Mouse (Mus musculus): ENCODE results near the gene Sema5a. TPM values are rescaled to one million over a fixed set of nuclear protein-coding genes. Genes with fewer than 3 reads are reported as not detected.
A peak's percentile ranks its signal among the peaks of the same experiment; 100 is the strongest.

Gene Sema5a
- polyA plus RNA-seq, 1 experiment: 6.4 TPM

- H3K27me3 ChIP-seq (ENCODE audit: control insufficient read depth, insufficient read depth, insufficient read length): no peaks in the 10 kb centered on the region
- TF ChIP-seq USF1 (IDR thresholded peaks at IDR 0.05; ENCODE audit: low read depth) (no peak), FOSL1 (IDR thresholded peaks at IDR 0.05; ENCODE audit: insufficient read depth, low read length, poor library complexity, severe bottlenecking) (no peak), MAX (IDR thresholded peaks at IDR 0.05) (no peak), MYOD1 (IDR thresholded peaks at IDR 0.05; ENCODE audit: control insufficient read depth, insufficient read length, low read depth) (peak; percentile 28), MYOG (IDR thresholded peaks at IDR 0.05; ENCODE audit: control insufficient read depth, extremely low read depth, insufficient read length) (no peak), CTCF (IDR thresholded peaks at IDR 0.05; ENCODE audit: control insufficient read depth, insufficient read depth, insufficient read length) (no peak), CEBPB (IDR thresholded peaks at IDR 0.05; ENCODE audit: low read depth) (no peak)
- peaks cover 40% of the 10 kb centered on the region for H3K79me2 ChIP-seq (ENCODE audit: control insufficient read depth, insufficient read depth)
- H3K79me3 ChIP-seq (ENCODE audit: low read depth): peaks cover 8% of the 10 kb centered on the region
- H3K36me3 ChIP-seq (ENCODE audit: control insufficient read depth, insufficient read depth): no peaks in the 10 kb centered on the region
- H3ac ChIP-seq (ENCODE audit: control insufficient read depth, insufficient read length, low read depth): no peak overlapping the region
- H3K4me3 ChIP-seq (ENCODE audit: insufficient read depth, poor library complexity, severe bottlenecking): peak overlapping the region; percentile 67
These were observed 786 bp upstream of the Sema5a start for GRCm38 (mm10) chr15:32243824-32244223.

GRCm38 (mm10) chr15:32244956-32245836 is 586 bp downstream of the Sema5a start:
- no peaks in the 10 kb centered on the region for H3K27me3 ChIP-seq (ENCODE audit: control insufficient read depth, insufficient read depth, insufficient read length)
- peak overlapping the region; percentile 67 for H3K4me3 ChIP-seq (ENCODE audit: insufficient read depth, poor library complexity, severe bottlenecking)
- H3K36me3 ChIP-seq (ENCODE audit: control insufficient read depth, insufficient read depth): no peaks in the 10 kb centered on the region
- peaks cover 47% of the 10 kb centered on the region for H3K79me2 ChIP-seq (ENCODE audit: control insufficient read depth, insufficient read depth)
- peak overlapping the region; percentile 91 for H3ac ChIP-seq (ENCODE audit: control insufficient read depth, insufficient read length, low read depth)
- peaks cover 15% of the 10 kb centered on the region for H3K79me3 ChIP-seq (ENCODE audit: low read depth)
- peak; percentile 26 for TF ChIP-seq CTCF (IDR thresholded peaks at IDR 0.05; ENCODE audit: control insufficient read depth, insufficient read depth, insufficient read length)
- TF ChIP-seq MAX (IDR thresholded peaks at IDR 0.05): no peak
- TF ChIP-seq MYOG (IDR thresholded peaks at IDR 0.05; ENCODE audit: control insufficient read depth, extremely low read depth, insufficient read length): no peak
- TF ChIP-seq CEBPB (IDR thresholded peaks at IDR 0.05; ENCODE audit: low read depth): no peak

GRCm38 (mm10) chr15:32245837-32246670 is 1.4 kb downstream of the Sema5a start:
- peak; percentile 77 for TF ChIP-seq CTCF (IDR thresholded peaks at IDR 0.05; ENCODE audit: control insufficient read depth, insufficient read depth, insufficient read length)
- no peak for TF ChIP-seq MAX (IDR thresholded peaks at IDR 0.05)

GRCm38 (mm10) chr15:32247281-32247680 is 2.7 kb downstream of the Sema5a start:
- Histone ChIP-seq H3K79me3 (ENCODE audit: low read depth) (peaks cover 18% of the 10 kb centered on the region), H3K79me2 (ENCODE audit: control insufficient read depth, insufficient read depth) (peaks cover 63% of the 10 kb centered on the region), H3K27me3 (ENCODE audit: control insufficient read depth, insufficient read depth, insufficient read length) (no peaks in the 10 kb centered on the region), H3K36me3 (ENCODE audit: control insufficient read depth, insufficient read depth) (no peaks in the 10 kb centered on the region), H3K4me3 (ENCODE audit: insufficient read depth, poor library complexity, severe bottlenecking) (no peak overlapping the region), H3ac (ENCODE audit: control insufficient read depth, insufficient read length, low read depth) (no peak overlapping the region)
- TF ChIP-seq CEBPB (IDR thresholded peaks at IDR 0.05; ENCODE audit: low read depth): no peak
- TF ChIP-seq USF1 (IDR thresholded peaks at IDR 0.05; ENCODE audit: low read depth): no peak

More at GRCm38 (mm10) chr15:32245837-32246670, 1.4 kb downstream of the Sema5a start:
- Histone ChIP-seq H3K79me3 (ENCODE audit: low read depth) (peaks cover 17% of the 10 kb centered on the region), H3K27me3 (ENCODE audit: control insufficient read depth, insufficient read depth, insufficient read length) (no peaks in the 10 kb centered on the region), H3K79me2 (ENCODE audit: control insufficient read depth, insufficient read depth) (peaks cover 51% of the 10 kb centered on the region), H3ac (ENCODE audit: control insufficient read depth, insufficient read length, low read depth) (peak overlapping the region; percentile 91), H3K4me3 (ENCODE audit: insufficient read depth, poor library complexity, severe bottlenecking) (peak overlapping the region; percentile 67), H3K36me3 (ENCODE audit: control insufficient read depth, insufficient read depth) (no peaks in the 10 kb centered on the region)

GRCm38 (mm10) chr15:32254806-32255205 is 10.2 kb downstream of the Sema5a start:
- Histone ChIP-seq H3K27me3 (ENCODE audit: control insufficient read depth, insufficient read depth, insufficient read length) (no peaks in the 10 kb centered on the region), H3K4me3 (ENCODE audit: insufficient read depth, poor library complexity, severe bottlenecking) (no peak overlapping the region), H3K36me3 (ENCODE audit: control insufficient read depth, insufficient read depth) (peaks cover 3% of the 10 kb centered on the region), H3ac (ENCODE audit: control insufficient read depth, insufficient read length, low read depth) (no peak overlapping the region), H3K79me2 (ENCODE audit: control insufficient read depth, insufficient read depth) (peaks cover 44% of the 10 kb centered on the region), H3K79me3 (ENCODE audit: low read depth) (peaks cover 6% of the 10 kb centered on the region)
- TF ChIP-seq MAX (IDR thresholded peaks at IDR 0.05) (no peak), MYOD1 (IDR thresholded peaks at IDR 0.05; ENCODE audit: control insufficient read depth, insufficient read length, low read depth) (no peak), FOSL1 (IDR thresholded peaks at IDR 0.05; ENCODE audit: insufficient read depth, low read length, poor library complexity, severe bottlenecking) (no peak), CTCF (IDR thresholded peaks at IDR 0.05; ENCODE audit: control insufficient read depth, insufficient read depth, insufficient read length) (no peak), CEBPB (IDR thresholded peaks at IDR 0.05; ENCODE audit: low read depth) (no peak), USF1 (IDR thresholded peaks at IDR 0.05; ENCODE audit: low read depth) (no peak), MYOG (IDR thresholded peaks at IDR 0.05; ENCODE audit: control insufficient read depth, extremely low read depth, insufficient read length) (no peak)
